Mouse (Mus musculus) kidney, adult 2 months (tissue): ENCODE data around the gene Slc34a2. TPM values are rescaled to one million over a fixed set of nuclear protein-coding genes. Genes with fewer than 3 reads are reported as not detected.

Experiments
- DNase-seq: peaks from one replicate; pipeline ENCODE4 v3.0.0; 2021
- H3K27ac ChIP-seq: fragments of 200-500 bp; 2 replicates; pipeline ENCODE4 v1.5.1; 2012; ENCODE audit warnings: low read depth, low read length, control low read depth, inconsistent platforms; ENCODE audit not compliant: insufficient read depth
- H3K27me3 ChIP-seq: fragments of 200-500 bp; replicated peaks from 2 replicates; pipeline ENCODE4 v1.6.1; 2012; ENCODE audit warnings: mild to moderate bottlenecking, moderate library complexity, low read length, inconsistent platforms; ENCODE audit not compliant: control insufficient read depth, insufficient read depth
- H3K36me3 ChIP-seq: fragments of 200-500 bp; 2 replicates; pipeline ENCODE4 v1.6.1; 2012; ENCODE audit warnings: mild to moderate bottlenecking, moderate library complexity, low read length, inconsistent platforms; ENCODE audit not compliant: control insufficient read depth, insufficient read depth
- H3K4me1 ChIP-seq: fragments of 200-500 bp; 2 replicates; pipeline ENCODE4 v1.6.1; 2011; ENCODE audit warnings: low read length; ENCODE audit not compliant: control insufficient read depth, insufficient read depth
- H3K4me3 ChIP-seq: fragments of 200-500 bp; 2 replicates; pipeline ENCODE4 v1.5.1; 2011; ENCODE audit warnings: mild to moderate bottlenecking, low read depth, low read length, control low read depth; ENCODE audit not compliant: insufficient read depth
- CTCF ChIP-seq: fragments of 200-500 bp; conservative IDR thresholded peaks from 2 replicates; pipeline ENCODE4 v1.5.1; 2011; ENCODE audit warnings: low read depth, mild to moderate bottlenecking, control low read depth, low read length, moderate library complexity, mixed read lengths; ENCODE audit not compliant: insufficient read depth, insufficient read length
- POLR2A ChIP-seq: fragments of 200-500 bp; IDR thresholded peaks from one replicate; pipeline ENCODE4 v1.6.1; 2011; ENCODE audit warnings: low read depth, low read length, control low read depth
- WGBS: fragments of 180-500 bp; shearing (Covaris S2); methylation state at CpG from one replicate; pipeline ENCODE4 v1.1.7; 2018; 5-methylcytosine and 5-hydroxymethylcytosine counted together
- polyA plus RNA-seq: library from polyadenylated mRNA; depleted of rRNA; stranded (reverse); fragments of >200 nt; gene quantifications from 2 replicates; pipeline ENCODE4 v1.2.3, GENCODE M21; 2012

Slc34a2 gene
- polyA plus RNA-seq, 1 experiment = 2.9 TPM

DNA sequence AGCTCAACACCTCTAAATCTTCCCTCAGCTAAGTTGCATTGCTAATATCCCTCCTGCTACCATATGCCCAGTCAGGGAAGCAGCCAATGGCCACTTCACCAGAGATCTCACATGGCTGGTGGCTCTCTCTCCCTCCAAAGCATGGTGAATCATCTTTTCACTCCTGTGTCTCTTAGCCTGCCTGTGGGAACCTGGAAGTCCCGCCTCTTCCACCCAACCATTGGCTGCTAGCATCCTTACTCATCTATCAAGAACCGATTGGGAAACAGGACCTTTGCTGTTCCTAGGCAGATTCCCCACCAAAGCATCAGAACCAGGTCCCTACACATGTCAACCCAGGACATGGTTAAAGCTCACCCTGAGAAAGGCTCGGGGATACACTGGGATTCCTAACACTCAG, 53.5 kb downstream of the Slc34a2 start:
- TF ChIP-seq CTCF (no peak), POLR2A (no peak)
- H3K27me3 ChIP-seq = no peaks in the 10 kb centered on the region
- H3K4me3 ChIP-seq = no peak overlapping the region
- no peak for DNase-seq
- H3K36me3 ChIP-seq = no peaks in the 10 kb centered on the region
- H3K4me1 ChIP-seq = no peaks in the 10 kb centered on the region
- 75% methylated on average over 3 of the region's 3 CpGs for WGBS
- H3K27ac ChIP-seq = no peak overlapping the region

DNA sequence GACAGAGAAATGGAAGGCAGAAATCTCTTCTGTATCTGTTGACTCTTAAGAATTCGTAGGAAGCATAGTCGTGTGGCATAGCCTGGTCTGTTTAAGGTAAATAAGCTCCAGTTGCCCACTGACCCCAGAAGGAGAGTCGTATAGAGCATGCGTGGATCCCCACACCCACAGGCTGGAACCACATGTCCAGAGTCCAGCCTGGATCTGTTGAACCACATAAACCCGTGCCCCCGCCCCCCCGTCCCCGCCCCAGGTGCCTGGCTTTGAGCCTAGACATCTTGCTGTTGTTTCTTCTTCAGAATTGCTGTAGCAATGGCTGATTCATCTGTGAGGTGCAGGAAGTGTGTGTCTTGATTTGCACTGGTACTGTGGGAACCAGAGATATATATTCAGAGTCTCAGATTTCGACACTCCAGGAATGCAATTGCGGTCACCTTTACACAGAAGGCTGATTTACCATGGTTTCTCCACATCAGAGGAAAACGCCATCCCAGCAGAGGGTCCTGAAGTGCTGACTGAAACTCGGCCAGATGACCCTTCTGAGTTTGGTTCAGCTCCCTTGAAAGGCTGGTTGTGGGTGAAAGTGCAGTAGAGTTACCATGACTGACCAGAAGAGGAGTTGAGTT, 64.1 kb downstream of the Slc34a2 start:
- TF ChIP-seq POLR2A (no peak), CTCF (no peak)
- peak overlapping the region; percentile 97 for H3K27ac ChIP-seq
- peak; percentile 88 for DNase-seq
- WGBS = 38% methylated on average over 12 of the region's 12 CpGs
- peaks cover 34% of the 10 kb centered on the region; the same call in 1 of the 2 replicates for H3K4me1 ChIP-seq
- H3K4me3 ChIP-seq = no peak overlapping the region
- no peaks in the 10 kb centered on the region for H3K36me3 ChIP-seq
- H3K27me3 ChIP-seq = no peaks in the 10 kb centered on the region

DNA sequence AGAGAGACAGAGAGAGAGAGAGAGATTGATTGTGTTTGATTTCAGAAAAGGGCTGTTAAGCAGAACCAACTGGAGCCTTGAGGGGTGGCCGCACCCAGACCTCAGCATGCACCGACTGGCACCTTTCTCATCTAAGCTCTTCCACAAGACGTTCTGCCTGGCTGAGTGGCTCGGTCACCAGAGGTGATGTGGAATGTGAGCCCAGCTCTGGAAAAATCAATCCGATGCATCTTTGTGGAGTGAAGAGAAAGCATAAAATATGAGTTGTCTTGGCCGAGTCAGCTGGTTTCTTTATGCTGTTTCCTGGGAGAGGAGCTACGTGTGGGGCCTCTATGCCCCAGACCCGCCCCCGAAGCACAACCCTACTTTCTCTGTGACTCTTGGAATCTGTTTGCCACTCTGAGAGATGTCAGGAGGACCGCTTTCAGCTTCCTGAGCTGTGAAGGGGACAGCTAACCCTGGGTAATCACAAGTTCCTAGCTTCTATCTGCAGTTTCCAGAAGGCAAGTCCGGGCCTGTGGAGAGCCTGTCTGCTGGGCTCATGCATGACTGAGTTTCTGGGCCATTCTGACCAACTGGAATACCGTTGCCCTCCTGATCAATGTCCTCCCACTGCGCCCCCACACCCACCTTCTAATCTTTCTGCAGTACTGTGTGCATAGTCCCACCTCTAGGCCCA, 66.4 kb downstream of the Slc34a2 start:
- Histone ChIP-seq H3K4me3 (no peak overlapping the region), H3K27me3 (no peaks in the 10 kb centered on the region), H3K27ac (peak overlapping the region; percentile 85), H3K4me1 (peaks cover 44% of the 10 kb centered on the region), H3K36me3 (no peaks in the 10 kb centered on the region)
- DNase-seq = peak; percentile 86
- WGBS = 37% methylated on average over 13 of the region's 13 CpGs
- no peak for TF ChIP-seq CTCF

DNA sequence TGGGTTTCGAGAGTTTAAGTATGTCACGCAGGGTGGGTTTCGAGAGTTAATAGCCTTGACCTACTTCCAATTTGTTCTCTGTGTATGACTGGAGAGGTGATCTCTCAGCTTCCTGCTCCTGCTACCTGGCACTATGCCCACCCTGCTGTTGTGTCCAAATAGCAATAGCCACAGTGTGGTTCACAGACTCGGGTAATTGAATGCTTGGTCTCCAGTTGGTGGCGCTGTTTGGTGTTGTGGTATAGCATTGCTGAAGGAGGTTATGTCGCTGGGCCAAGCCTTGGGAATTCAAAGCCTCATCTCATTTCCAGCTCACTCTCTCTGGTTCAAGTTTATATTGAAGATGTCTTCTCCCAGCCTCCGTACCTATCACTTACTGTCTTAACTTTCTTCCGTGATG, 67.8 kb downstream of the Slc34a2 start:
- no peak overlapping the region for H3K4me3 ChIP-seq
- no peaks in the 10 kb centered on the region for H3K36me3 ChIP-seq
- peak; percentile 40 for TF ChIP-seq CTCF
- no peak for TF ChIP-seq POLR2A
- no peak overlapping the region for H3K27ac ChIP-seq
- 52% methylated on average over 8 of the region's 8 CpGs for WGBS
- H3K4me1 ChIP-seq = peaks cover 51% of the 10 kb centered on the region
- DNase-seq = peak; percentile 71
- no peaks in the 10 kb centered on the region for H3K27me3 ChIP-seq

DNA sequence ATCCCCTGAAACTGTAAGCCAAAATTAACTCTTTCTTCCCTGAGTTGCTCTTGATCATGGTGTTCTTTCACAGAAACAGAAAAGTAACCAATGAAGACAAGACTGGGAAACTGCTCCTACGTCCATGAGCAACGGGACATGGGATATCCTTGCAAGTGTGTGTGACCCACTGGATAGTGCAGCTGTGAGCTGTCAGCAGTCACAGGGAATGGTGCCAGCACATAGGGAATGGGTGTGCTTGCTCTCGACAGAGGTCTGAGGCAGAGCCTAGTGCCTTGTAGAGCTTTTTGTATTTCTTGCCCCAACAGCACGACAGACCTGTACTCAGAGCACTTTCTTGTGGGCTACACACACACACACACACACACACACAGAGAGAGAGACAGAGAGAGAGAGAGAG, 68.2 kb downstream of the Slc34a2 start:
- Histone ChIP-seq H3K27me3 (no peaks in the 10 kb centered on the region), H3K4me1 (peaks cover 52% of the 10 kb centered on the region), H3K27ac (no peak overlapping the region), H3K36me3 (no peaks in the 10 kb centered on the region), H3K4me3 (no peak overlapping the region)
- WGBS = 56% methylated on average over 4 of the region's 4 CpGs
- TF ChIP-seq POLR2A (no peak), CTCF (no peak)
- DNase-seq = peak; percentile 8

DNA sequence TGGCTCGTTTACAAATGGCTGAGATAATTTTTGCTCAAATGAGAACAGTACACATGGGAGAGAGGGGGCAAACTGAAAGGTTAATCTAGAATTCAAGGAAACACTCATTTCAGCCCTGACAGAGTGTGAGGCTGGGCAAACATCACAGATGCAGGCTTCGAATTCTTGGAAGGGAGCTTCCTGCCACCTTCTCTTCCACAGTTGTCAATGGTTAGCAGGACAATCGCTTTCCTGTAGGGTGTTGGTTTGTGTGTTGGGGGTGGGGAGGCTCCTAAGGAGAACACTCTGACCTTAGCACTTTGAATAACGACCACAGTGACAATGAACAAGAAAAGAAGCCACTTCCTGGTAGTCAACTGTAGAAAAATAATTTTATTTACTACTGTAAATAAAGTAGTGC, 68.8 kb downstream of the Slc34a2 start:
- no peaks in the 10 kb centered on the region for H3K36me3 ChIP-seq
- 25% methylated on average over 4 of the region's 4 CpGs for WGBS
- TF ChIP-seq POLR2A (no peak), CTCF (no peak)
- H3K27ac ChIP-seq = no peak overlapping the region
- H3K27me3 ChIP-seq = no peaks in the 10 kb centered on the region
- H3K4me3 ChIP-seq = no peak overlapping the region
- H3K4me1 ChIP-seq = peaks cover 54% of the 10 kb centered on the region
- DNase-seq = peak; percentile 72

DNA sequence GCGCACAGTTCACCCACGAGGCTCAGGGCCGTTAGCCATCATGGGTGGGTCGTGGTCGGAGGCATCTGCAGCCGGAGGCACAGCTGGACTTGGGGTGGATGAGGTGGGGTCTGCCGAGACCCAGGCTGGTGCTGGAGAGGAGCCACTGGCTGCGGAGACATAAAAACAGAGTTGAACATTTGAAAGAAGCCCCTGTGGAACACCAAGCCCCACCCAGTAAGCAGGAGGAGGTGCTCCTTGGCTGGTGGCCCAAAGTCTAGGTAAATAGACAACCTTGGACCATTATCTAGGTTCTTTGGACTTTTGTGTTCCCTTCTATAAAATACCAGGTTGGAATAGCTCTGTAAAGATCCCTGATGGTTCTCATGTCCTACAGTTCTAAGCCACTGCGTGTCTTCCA, 70.1 kb downstream of the Slc34a2 start:
- H3K4me1 ChIP-seq = peaks cover 44% of the 10 kb centered on the region
- 0 out of 2 replicates have a peak overlapping the region, but pooled peaks have one; percentile 42 for H3K27ac ChIP-seq

More for the DNA sequence above, 70.1 kb downstream of the Slc34a2 start:
- TF ChIP-seq POLR2A = no peak
- Histone ChIP-seq H3K27me3 (no peaks in the 10 kb centered on the region), H3K36me3 (no peaks in the 10 kb centered on the region), H3K4me3 (no peak overlapping the region)
- 54% methylated on average over 9 of the region's 9 CpGs for WGBS
- DNase-seq = peak; percentile 78
